Mouse (Mus musculus) heart, postnatal 36 days (tissue): ENCODE data around the gene Irs2. TPM values are rescaled to one million over a fixed set of nuclear protein-coding genes. Genes with fewer than 3 reads are reported as not detected.

ENCODE experiments used
- DNase-seq, 2 experiments: peaks; one replicate each; pipeline ENCODE4 v3.0.0; 2021 to 2022
- intact Hi-C: fragments of 180-260 bp; cut with DNase I; formaldehyde crosslinking; loops from one replicate; pipeline ENCODE4 v1.15.1; 2025
- total RNA-seq, 2 experiments: library from RNA; stranded (reverse); gene quantifications; 2 replicates each; pipeline ENCODE4 v1.2.3; 2021

The Irs2 gene
- total RNA-seq, 2 experiments from 2014 or later, result 13.2 to 33.5 TPM

DNA sequence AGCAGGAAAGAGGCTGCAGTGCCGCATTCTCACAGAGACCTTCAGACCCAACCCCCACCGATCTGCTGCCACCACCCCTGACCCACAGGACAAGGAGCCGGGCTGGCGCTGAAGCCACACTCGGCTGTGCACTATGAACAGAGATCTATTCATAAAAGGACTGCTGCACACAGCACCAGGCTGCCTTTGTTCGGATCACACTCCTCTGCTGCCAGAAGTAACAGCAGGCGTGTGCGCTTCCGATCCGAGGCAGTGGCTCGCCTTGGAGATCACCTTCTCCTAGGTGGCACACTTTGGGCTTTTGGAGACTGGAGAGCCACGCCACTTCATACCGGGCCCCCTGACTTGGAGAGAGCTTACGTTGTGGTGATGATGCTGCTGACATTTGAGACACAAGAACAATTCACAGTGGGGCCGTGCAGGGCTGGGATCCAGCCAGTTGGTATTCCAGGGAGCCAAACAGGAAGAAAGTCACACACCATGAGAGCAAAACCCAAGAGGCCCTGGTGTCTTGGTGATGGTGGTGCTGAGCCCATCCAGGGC lies 47.9 kb downstream of the Irs2 start:
- no peak for DNase-seq
- intact Hi-C loops, result no loop called here

DNA sequence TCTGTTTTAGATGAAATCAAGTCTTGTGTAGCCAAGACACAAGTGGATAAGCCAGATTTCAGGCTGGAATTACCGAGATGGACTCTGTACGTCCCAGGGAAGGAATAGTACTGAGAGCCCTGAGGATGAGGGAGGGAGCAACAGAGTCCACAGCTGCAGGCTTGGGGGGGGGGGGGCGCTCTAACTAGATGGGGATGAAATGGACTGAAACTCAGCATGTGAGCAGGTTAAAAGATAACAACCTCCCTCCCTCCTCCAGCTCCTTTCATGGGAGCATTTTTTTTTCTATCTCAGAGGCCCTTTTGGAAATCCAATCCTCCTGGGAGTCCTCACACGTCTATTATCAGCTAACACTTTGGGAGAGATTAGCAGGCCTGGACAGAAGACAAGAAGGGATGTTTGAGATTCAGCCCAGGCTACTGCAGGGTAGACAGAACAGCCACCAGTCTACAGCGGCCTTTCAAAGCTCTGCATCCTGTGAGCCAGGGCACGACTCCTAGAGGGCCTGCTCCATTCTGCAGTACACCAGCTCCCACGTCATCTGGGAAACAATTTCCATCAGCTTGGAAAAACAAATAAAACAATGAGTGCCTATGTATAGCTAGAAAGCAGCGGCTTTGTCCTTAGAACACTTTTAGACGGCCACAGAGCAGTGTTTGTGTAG lies 50.8 kb downstream of the Irs2 start:
- intact Hi-C loops, result no loop called here
- DNase-seq, result no peak

DNA sequence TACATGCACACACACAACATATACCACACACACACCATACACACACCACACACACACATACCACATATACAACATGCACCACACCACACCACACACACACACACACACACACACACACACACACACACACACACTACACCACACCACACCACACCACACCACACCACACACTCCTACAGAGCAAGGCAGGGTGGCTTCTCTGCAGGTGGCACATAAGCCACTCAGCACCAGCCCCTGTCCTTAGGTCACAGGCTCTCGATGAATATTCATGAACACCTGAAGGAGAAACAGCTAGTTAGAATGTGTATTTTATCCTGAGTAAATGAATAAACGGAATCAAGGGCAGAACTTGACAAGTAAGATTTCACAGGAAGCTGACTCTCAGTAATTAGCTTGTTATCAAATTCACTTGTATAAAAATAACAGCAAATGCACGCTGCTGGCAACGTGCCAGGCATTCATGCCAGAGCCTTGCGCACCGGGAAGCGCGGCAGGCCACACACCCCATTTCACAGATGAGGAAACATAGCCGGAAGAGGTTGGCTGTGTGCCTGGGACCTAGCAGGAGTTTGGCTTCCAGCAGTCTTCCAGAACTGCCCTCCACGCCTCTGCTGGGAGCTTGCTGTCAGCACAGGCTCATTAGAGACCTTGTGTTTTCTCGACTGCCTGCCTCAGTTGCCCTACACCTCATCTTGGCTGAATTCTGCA lies 54.8 kb downstream of the Irs2 start:
- intact Hi-C loops, result no loop called here
- peak; percentile 75 to 77 for DNase-seq

DNA sequence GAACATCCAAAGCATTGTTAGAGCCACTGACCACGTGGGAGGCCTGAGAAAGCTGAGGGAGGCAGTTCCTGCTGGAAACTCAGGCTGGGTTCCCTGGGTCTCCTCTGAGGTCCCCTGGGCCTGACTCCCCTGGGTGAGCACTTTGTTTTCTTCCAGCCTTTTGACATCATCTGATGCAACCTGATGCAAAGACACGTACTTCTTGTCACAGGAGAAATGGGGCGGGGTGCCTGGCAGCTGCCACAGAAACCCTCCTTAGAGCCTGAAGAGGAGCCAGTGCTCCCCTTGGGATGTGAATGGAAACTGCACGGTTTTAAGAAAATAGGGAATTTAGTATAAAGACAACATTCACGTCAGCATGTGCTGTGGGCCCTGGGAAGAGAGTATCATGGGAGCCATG lies 55.6 kb downstream of the Irs2 start:
- intact Hi-C loops, result no loop called here
- no peak for DNase-seq

DNA sequence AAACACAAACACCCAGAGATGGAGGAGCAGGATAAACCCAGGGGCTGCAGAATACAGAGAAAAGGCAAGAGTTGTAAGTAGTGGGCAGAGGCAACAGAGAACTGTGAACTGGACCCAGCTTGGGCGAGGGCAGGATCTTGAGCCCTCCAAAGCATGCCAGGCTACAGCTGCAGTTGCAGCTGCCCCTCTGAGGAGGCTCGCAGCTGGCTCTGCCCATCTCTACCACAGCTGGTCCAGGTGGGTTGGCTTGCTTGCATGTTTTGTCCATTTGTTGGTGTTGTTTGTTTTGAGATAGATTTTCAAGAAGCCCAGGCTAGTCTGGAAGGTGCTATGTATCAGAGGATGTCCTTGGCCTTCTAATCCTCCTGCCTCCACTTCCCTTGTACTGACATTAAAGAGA lies 56.0 kb downstream of the Irs2 start:
- DNase-seq, result no peak
- intact Hi-C loops, result no loop called here

DNA sequence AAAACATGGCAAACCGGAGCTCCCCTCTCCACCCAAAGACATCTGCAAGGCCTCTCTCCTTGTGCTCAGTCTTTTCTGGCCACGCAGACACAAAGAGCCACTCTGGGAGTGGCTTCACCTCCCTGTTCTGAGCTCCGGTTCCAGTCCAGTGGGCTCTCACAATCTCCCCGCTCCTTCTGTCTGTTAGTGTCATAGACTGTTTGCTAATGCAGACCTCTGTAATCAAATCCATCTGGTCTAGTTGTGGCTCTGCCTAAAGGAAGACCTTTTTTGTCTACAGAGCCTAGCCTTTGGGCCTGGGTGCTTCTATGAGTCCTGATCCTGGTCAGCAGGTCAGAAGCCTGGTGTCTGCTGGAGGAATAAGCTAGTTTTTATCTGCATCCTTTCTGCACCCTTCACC lies 56.7 kb downstream of the Irs2 start:
- no peak for DNase-seq
- intact Hi-C loops, result no loop called here

DNA sequence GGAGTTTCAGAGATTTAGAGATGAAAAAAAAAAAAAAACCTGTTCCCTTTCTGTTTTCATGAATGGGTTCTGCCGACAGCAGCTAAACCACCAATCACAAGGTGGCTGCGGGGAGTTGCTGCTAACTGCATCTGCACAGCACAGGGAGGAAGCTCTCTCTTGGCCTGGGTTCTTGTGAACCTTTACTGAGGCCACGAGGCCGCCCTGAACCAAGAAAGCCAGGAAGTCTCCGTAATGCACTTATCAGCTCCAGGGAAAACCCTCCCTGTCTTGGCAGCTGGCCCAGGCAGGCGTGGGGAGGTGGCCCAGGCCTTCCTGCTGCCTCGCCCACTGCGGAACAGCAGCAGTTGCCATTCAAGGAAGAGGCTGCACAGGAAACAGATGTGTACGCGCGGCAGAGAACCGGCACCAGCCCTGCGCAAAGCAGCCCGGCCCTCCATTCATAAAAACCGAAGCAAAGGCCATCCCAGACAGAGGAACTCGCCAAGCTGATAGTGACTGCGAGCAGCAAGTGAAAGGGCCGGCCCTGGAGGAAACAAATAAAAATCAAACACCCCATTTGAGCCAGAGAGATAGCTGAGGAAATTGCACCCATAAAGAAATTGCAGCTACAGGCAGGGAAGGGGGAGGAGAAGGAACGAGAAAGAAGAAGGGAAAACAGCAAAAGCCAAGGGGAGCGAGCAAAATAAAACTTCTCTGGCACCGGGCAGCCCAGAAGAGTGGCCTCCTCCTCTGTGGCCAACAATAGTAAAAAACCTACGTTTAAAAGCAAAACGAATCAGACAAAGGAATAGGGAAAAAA lies 62.1 kb downstream of the Irs2 start:
- DNase-seq, result peak; percentile 93 to 94
- intact Hi-C loops, result loop anchor here (5.0 to 10.0 kb wide), 2 partner anchors 61 to 689 kb away; partner anchors contain the start of genes Ankrd10 and Irs2

DNA sequence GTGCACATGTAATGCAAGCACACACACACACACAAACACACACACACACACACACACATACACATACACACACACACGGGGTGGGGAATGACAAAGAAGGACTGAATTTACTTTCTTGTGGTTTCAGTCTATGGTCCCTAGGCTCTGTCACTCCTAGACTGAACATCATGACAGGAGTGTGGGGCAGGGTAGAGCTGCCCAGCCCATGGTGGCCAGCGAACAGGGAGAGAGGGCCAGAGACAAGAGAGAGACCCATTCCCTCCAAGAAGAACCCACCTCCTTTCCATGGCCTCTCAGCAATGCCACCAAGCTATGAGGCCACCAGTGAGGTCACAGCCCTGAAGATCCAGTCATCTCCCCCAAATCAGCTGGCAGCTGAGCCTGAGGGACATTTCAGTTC lies 62.8 kb downstream of the Irs2 start:
- intact Hi-C loops, result loop anchor here (5.0 to 10.0 kb wide), 2 partner anchors 62 to 689 kb away; partner anchors contain the start of genes Ankrd10 and Irs2

DNA sequence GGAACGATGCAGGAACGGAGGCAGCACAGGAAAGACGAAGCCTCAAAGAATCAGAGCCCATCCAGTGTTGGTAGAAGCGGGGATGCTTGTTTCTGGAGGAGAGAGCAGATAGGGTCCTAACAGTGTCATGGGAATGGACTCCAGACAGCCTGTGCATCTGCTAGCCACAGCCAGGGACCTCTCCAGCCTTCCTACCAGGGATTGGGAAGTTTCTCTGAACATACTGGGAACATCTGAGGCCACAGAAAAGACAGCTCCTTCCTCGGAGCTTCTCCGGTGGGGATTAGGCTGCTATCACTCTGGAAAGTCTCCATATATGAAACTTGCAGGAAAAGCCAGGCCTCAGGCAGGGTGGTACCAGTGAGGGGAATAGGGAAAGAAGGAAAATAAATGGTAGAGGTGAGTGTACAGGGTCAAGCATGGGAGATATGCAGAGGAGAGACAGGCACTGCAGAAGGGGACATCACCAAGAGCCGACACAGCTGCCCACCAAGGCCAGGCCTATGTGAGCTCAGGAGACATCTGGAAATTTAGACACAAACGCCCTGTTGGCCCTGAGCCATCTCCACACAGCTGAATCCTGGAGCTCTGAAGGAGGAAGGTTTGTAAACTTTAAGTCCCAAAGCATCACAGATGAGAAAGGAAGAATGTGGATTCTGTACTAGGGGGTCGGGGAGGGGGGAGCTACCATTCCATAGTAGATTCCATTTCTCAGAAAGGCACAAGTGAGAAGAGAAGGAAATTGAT lies 64.8 kb downstream of the Irs2 start:
- DNase-seq, result peak in 1 of 2 experiments; percentile 45
- intact Hi-C loops, result loop anchor here (10.0 kb wide), 1 partner anchor 691 kb away; the partner anchor contains the start of gene Ankrd10

More for the DNA sequence above, 62.8 kb downstream of the Irs2 start:
- DNase-seq, result no peak

DNA sequence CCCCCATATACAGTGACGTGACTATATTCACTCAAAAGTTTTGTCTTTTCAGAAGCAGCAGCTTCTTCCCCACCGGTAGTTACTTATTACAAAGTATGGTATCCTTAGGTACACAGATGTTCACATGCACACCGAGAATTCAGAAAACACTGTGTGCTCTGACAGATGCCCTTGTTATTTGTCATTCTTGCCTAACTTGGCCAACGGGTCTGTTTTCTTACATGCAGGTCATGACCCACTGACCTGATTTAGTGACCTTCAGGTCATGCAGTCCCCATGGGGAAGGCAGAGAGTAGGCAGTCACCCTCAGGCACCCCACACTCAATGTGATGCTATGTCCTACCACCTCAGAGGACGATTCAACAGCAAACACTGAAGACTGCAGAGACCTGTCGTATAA lies 68.4 kb downstream of the Irs2 start:
- no peak for DNase-seq
- intact Hi-C loops, result loop anchor here (10.0 kb wide), 1 partner anchor 695 kb away; the partner anchor contains the start of gene Ankrd10

DNA sequence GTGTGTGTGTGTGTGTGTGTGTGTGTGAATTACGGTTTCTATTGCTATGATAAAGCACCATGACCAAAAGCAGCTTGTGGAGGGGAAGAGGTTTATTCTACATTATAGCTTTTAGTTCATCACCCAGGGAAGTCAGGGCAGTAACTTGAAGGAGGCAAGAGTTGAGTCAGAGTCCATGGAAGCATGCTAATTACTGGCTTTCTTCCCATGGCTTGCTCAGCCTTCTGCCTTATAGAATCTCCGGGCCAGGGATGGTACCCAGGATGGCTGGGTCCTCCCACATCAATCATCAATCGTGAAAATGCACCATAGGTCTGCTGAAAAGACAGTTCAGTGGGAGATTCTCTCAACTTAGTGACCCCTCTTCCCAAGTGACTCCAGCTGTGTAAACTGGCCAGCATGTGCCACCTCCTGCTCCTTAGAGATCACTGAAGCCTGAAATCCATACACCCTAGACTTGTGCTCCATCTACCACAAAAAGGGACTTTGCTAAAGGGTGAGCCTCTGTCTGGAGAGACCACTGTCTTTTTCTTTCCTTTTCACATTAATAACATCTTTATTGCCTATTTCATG lies 69.0 kb downstream of the Irs2 start:
- DNase-seq, result no peak
- intact Hi-C loops, result no loop called here

DNA sequence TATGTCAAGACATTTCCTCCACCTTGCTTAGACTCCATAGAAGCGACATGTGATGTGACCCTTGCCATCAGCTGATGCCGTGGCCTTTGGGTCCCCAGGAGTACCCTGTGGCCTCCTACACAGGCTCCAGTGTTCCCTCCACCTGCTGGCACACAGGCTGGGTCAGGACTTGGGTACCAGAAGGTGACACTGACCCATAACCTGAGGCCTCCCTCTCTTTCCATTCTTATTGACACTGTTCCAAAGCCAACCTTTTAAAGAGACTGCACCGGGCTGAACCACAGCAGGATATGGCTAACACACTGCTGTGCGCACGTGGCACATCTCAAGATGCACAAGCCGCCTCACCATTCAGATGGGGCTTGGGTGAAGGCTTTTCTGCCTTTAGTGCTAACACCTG lies 70.0 kb downstream of the Irs2 start:
- DNase-seq, result no peak
- intact Hi-C loops, result no loop called here

DNA sequence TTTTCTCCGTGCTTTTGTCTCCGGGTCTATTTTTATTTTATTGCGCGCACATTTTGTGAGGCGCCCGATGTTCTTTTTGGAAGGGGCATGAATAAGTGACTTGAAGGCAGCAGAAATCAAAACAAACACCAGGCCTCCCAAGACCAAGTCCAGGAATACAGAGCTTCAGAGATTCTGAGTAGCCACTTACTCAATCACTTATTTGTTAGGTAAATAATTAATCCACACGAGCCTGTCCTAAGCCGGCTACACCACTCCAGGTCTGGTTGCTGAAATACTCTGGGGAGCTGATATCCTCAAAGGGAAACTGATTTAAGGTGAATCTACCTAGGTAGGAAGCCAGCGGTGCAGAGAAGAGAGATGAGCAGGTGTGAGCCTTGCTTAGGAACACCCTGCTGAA lies 71.6 kb downstream of the Irs2 start:
- DNase-seq, result no peak
- intact Hi-C loops, result no loop called here

DNA sequence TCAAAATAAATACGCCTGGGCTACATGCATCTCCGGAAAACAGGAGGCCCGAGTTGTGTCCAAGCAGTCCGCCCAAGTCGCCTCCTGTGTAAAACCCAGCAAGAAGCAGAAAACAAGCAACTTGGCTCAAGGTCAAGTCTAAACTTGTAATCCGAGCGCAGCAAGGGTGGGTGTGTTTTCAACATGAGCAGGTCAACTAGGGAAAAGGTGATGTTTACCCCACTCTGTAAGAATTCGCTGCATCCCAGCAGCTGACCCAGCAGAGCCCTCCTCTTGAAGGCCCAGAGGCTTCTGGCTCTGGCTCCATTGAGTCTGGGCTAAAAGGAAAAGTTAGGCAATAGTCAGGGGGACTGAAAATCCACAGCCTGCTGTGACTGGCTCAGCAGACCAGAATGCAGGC lies 73.0 kb downstream of the Irs2 start:
- DNase-seq, result no peak
- intact Hi-C loops, result no loop called here
